Mouse (Mus musculus) stomach, postnatal 0 days (tissue): ENCODE measurements around the gene Ttll9. TPM values are rescaled to one million over a fixed set of nuclear protein-coding genes. Genes with fewer than 3 reads are reported as not detected.

Source experiments
- ATAC-seq: fragments of 200-750 bp; cut with Nextera tagmentation; 2 replicates; pipeline ENCODE4 v1.8.0; 2017; ENCODE audit not compliant: low FRiP score, low TSS enrichment
- DNase-seq: peaks from one replicate; pipeline ENCODE4 v3.0.0-alpha.2; 2016; ENCODE audit warnings: low spot score
- H3K27ac ChIP-seq: fragments of 300-500 bp; sonication (generic); replicated peaks from 2 replicates; pipeline ENCODE4 v1.5.1; 2014; ENCODE audit warnings: mild to moderate bottlenecking, control low read depth
- H3K27me3 ChIP-seq: fragments of 300-500 bp; sonication (generic); 2 replicates; pipeline ENCODE4 v1.6.1; 2014; ENCODE audit warnings: low read length; ENCODE audit not compliant: control insufficient read depth, insufficient read depth
- H3K36me3 ChIP-seq: fragments of 300-500 bp; sonication (generic); 2 replicates; pipeline ENCODE4 v1.6.1; 2014; ENCODE audit warnings: low read length, mixed read lengths; ENCODE audit not compliant: control insufficient read depth, insufficient read depth
- H3K4me1 ChIP-seq: fragments of 300-500 bp; sonication (generic); replicated peaks from 2 replicates; pipeline ENCODE4 v1.6.1; 2014; ENCODE audit warnings: antibody characterized with exemption; ENCODE audit not compliant: control insufficient read depth, insufficient read depth
- H3K4me2 ChIP-seq: fragments of 300-500 bp; sonication (generic); replicated peaks from 2 replicates; pipeline ENCODE4 v1.6.1; 2014; ENCODE audit warnings: low read depth, mild to moderate bottlenecking, control low read depth, moderate library complexity
- H3K4me3 ChIP-seq: fragments of 300-500 bp; sonication (generic); 2 replicates; pipeline ENCODE4 v1.5.1; 2014; ENCODE audit warnings: low read depth, low read length, control low read depth
- H3K9ac ChIP-seq: fragments of 300-500 bp; sonication (generic); 2 replicates; pipeline ENCODE4 v1.6.1; 2014; ENCODE audit warnings: mild to moderate bottlenecking, low read length, control low read depth, mixed read lengths
- H3K9me3 ChIP-seq: fragments of 300-500 bp; sonication (generic); 2 replicates; pipeline ENCODE4 v1.6.1; 2016; ENCODE audit warnings: low read length; ENCODE audit not compliant: control insufficient read depth
- CTCF ChIP-seq: IDR thresholded peaks from 2 replicates; pipeline ENCODE4 v1.5.1; 2016; ENCODE audit warnings: antibody characterized with exemption, low read depth, mild to moderate bottlenecking, moderate library complexity
- EP300 ChIP-seq: optimal IDR thresholded peaks from 2 replicates; pipeline ENCODE3; 2016; ENCODE audit warnings: antibody characterized with exemption
- WGBS: fragments of 180-500 bp; shearing (Covaris S2); extraction: QIAGEN DNeasy Blood & Tissue Kit; methylation state at CpG from one replicate; pipeline ENCODE4 v1.1.7; 2014; 5-methylcytosine and 5-hydroxymethylcytosine counted together
- polyA plus RNA-seq: library from polyadenylated mRNA; unstranded; fragments of >200 nt; fragmentation: Nextera tagmentation; extraction: Ambion mirVana; gene quantifications from 2 replicates; pipeline ENCODE4 v1.2.1, GENCODE M21; 2015

Ttll9 gene
- polyA plus RNA-seq, 1 experiment from 2014 or later: not detected

GRCm38 (mm10) chr2:153009192-153009973 is 47.1 kb downstream of the Ttll9 start:
- 0 out of 2 replicates have a peak, but pooled peaks cover 4% of the 10 kb centered on the region for H3K4me1 ChIP-seq
- TF ChIP-seq CTCF: no peak
- TF ChIP-seq EP300: no peak
- WGBS: 92% methylated on average over 12 of the region's 12 CpGs
- H3K9me3 ChIP-seq: no peaks in the 10 kb centered on the region
- no peaks in the 10 kb centered on the region for H3K27me3 ChIP-seq
- DNase-seq (no peak), ATAC-seq (no peak)
- no peak overlapping the region for H3K4me3 ChIP-seq
- no peak overlapping the region for H3K9ac ChIP-seq
- H3K4me2 ChIP-seq: no peak overlapping the region
- peaks cover 26% of the 10 kb centered on the region; the same call in 1 of the 2 replicates for H3K36me3 ChIP-seq
- H3K27ac ChIP-seq: no peak overlapping the region

- WGBS: 82% methylated on average over 11 of the region's 11 CpGs
- H3K9ac ChIP-seq: peak overlapping the region; percentile 72; the same call in 1 of the 2 replicates
- TF ChIP-seq CTCF: no peak
- no peak for TF ChIP-seq EP300
These were observed 51.6 kb downstream of the Ttll9 start for GRCm38 (mm10) chr2:153013724-153014515.

GRCm38 (mm10) chr2:153014758-153015593 is 52.7 kb downstream of the Ttll9 start, which contains the start of gene Pdrg1:
Pdrg1 (minus strand) TSS chr2:153015427.
- Histone ChIP-seq H3K9me3 (no peaks in the 10 kb centered on the region), H3K4me1 (0 out of 2 replicates have a peak, but pooled peaks cover 5% of the 10 kb centered on the region), H3K4me3 (peak within 1 kb of the TSS; percentile 75), H3K27me3 (no peaks in the 10 kb centered on the region), H3K9ac (peak within 1 kb of the TSS; percentile 72), H3K4me2 (peak within 1 kb of the TSS; percentile 87), H3K27ac (no peak within 1 kb of the TSS), H3K36me3 (peaks cover 10% of the 10 kb centered on the region; the same call in 1 of the 2 replicates)
- ATAC-seq (peak; percentile 98), DNase-seq (peak; percentile 96)
- TF ChIP-seq CTCF (peak; percentile 98), EP300 (no peak)
- 2% methylated on average over 53 of the region's 54 CpGs for WGBS

More at GRCm38 (mm10) chr2:153013724-153014515, 51.6 kb downstream of the Ttll9 start:
- Histone ChIP-seq H3K36me3 (peaks cover 18% of the 10 kb centered on the region; the same call in 1 of the 2 replicates), H3K4me3 (peak overlapping the region; percentile 75), H3K4me1 (0 out of 2 replicates have a peak, but pooled peaks cover 5% of the 10 kb centered on the region), H3K9me3 (no peaks in the 10 kb centered on the region), H3K4me2 (peak overlapping the region; percentile 87), H3K27me3 (no peaks in the 10 kb centered on the region), H3K27ac (no peak overlapping the region)
- no peak for ATAC-seq
- no peak for DNase-seq

- H3K36me3 ChIP-seq: peaks cover 5% of the 10 kb centered on the region; the same call in 1 of the 2 replicates
- ATAC-seq (no peak), DNase-seq (no peak)
- H3K9me3 ChIP-seq: no peaks in the 10 kb centered on the region
- no peak for TF ChIP-seq EP300
- TF ChIP-seq CTCF: no peak
- no peak overlapping the region for H3K27ac ChIP-seq
- H3K4me2 ChIP-seq: no peak overlapping the region
- WGBS: 38% methylated on average over 8 of the region's 8 CpGs
- H3K4me1 ChIP-seq: 0 out of 2 replicates have a peak, but pooled peaks cover 5% of the 10 kb centered on the region
- H3K4me3 ChIP-seq: no peak overlapping the region
- no peaks in the 10 kb centered on the region for H3K27me3 ChIP-seq
- H3K9ac ChIP-seq: no peak overlapping the region
These were observed 53.5 kb downstream of the Ttll9 start for GRCm38 (mm10) chr2:153015804-153016203.

GRCm38 (mm10) chr2:153016786-153017185 is 54.5 kb downstream of the Ttll9 start:
- H3K36me3 ChIP-seq: peaks cover 4% of the 10 kb centered on the region; the same call in 1 of the 2 replicates
- no peak overlapping the region for H3K4me3 ChIP-seq
- ATAC-seq: no peak
- no peak overlapping the region for H3K27ac ChIP-seq
- H3K4me2 ChIP-seq: no peak overlapping the region
- H3K27me3 ChIP-seq: no peaks in the 10 kb centered on the region
- no peak for TF ChIP-seq EP300
- no peak for TF ChIP-seq CTCF
- 35% methylated on average over 5 of the region's 5 CpGs for WGBS
- H3K9ac ChIP-seq: no peak overlapping the region
- DNase-seq: no peak
- H3K9me3 ChIP-seq: no peaks in the 10 kb centered on the region
- H3K4me1 ChIP-seq: 0 out of 2 replicates have a peak, but pooled peaks cover 5% of the 10 kb centered on the region
